Mouse (Mus musculus): ENCODE data around the gene Rhbdl1. TPM values are rescaled to one million over a fixed set of nuclear protein-coding genes. Genes with fewer than 3 reads are reported as not detected.
"Not testable (repeated sequence)": the region's sequence is repeated elsewhere in the genome, so short reads cannot be mapped to it uniquely, and the experiment has no call there.

Rhbdl1 gene
- polyA plus RNA-seq, 1 experiment from 2014 or later: 1.4 TPM

GRCm38 (mm10) chr17:25878611-25879180, 41.6 kb upstream of the Rhbdl1 start:
- Histone ChIP-seq H3K36me3 (peaks cover 55% of the 10 kb centered on the region), H3K27me3 (no peaks in the 10 kb centered on the region), H3K4me2 (no peak overlapping the region), H3K4me1 (peaks cover 36% of the 10 kb centered on the region), H3K9ac (no peak overlapping the region), H3K27ac (no peak overlapping the region), H3K4me3 (no peak overlapping the region), H3K9me3 (no peaks in the 10 kb centered on the region)
- WGBS: 89% methylated on average over 19 of the region's 19 CpGs
- ATAC-seq (ENCODE audit: insufficient number of reproducible peaks, insufficient read depth, low FRiP score, low TSS enrichment, low read depth): no peak

GRCm38 (mm10) chr17:25877741-25878610, 40.9 kb upstream of the Rhbdl1 start:
- no peaks in the 10 kb centered on the region for H3K27me3 ChIP-seq
- peaks cover 36% of the 10 kb centered on the region for H3K4me1 ChIP-seq
- WGBS: 91% methylated on average over 32 of the region's 32 CpGs
- H3K27ac ChIP-seq: no peak overlapping the region
- H3K4me3 ChIP-seq: no peak overlapping the region
- H3K9ac ChIP-seq: no peak overlapping the region
- H3K9me3 ChIP-seq: no peaks in the 10 kb centered on the region
- ATAC-seq (ENCODE audit: insufficient number of reproducible peaks, insufficient read depth, low FRiP score, low TSS enrichment, low read depth): no peak
- H3K4me2 ChIP-seq: no peak overlapping the region
- peaks cover 47% of the 10 kb centered on the region for H3K36me3 ChIP-seq

GRCm38 (mm10) chr17:25877025-25877424, 39.9 kb upstream of the Rhbdl1 start:
- H3K4me1 ChIP-seq: peaks cover 36% of the 10 kb centered on the region
- WGBS: 95% methylated on average over 3 of the region's 3 CpGs
- H3K9ac ChIP-seq: no peak overlapping the region
- no peak for ATAC-seq (ENCODE audit: insufficient number of reproducible peaks, insufficient read depth, low FRiP score, low TSS enrichment, low read depth)
- H3K27ac ChIP-seq: no peak overlapping the region
- H3K9me3 ChIP-seq: no peaks in the 10 kb centered on the region
- no peak overlapping the region for H3K4me2 ChIP-seq
- no peak overlapping the region for H3K4me3 ChIP-seq
- peaks cover 38% of the 10 kb centered on the region for H3K36me3 ChIP-seq
- H3K27me3 ChIP-seq: no peaks in the 10 kb centered on the region

GRCm38 (mm10) chr17:25876347-25876915, 39.3 kb upstream of the Rhbdl1 start:
- Histone ChIP-seq H3K9me3 (no peaks in the 10 kb centered on the region), H3K9ac (peak overlapping the region; percentile 84), H3K27ac (no peak overlapping the region), H3K36me3 (peaks cover 32% of the 10 kb centered on the region), H3K4me3 (peak overlapping the region; percentile 80), H3K4me2 (peak overlapping the region; percentile 94), H3K4me1 (peaks cover 33% of the 10 kb centered on the region), H3K27me3 (no peaks in the 10 kb centered on the region)
- 54% methylated on average over 10 of the region's 10 CpGs for WGBS
- no peak for ATAC-seq (ENCODE audit: insufficient number of reproducible peaks, insufficient read depth, low FRiP score, low TSS enrichment, low read depth)

GRCm38 (mm10) chr17:25875171-25876136, 38.4 kb upstream of the Rhbdl1 start:
- peak; percentile 88 for ATAC-seq (ENCODE audit: insufficient number of reproducible peaks, insufficient read depth, low FRiP score, low TSS enrichment, low read depth)
- Histone ChIP-seq H3K9ac (peak overlapping the region; percentile 84), H3K4me2 (peak overlapping the region; percentile 94), H3K4me1 (peaks cover 25% of the 10 kb centered on the region), H3K27ac (peak overlapping the region; percentile 93), H3K9me3 (no peaks in the 10 kb centered on the region), H3K4me3 (peak overlapping the region; percentile 80), H3K27me3 (no peaks in the 10 kb centered on the region), H3K36me3 (peaks cover 26% of the 10 kb centered on the region)
- 1% methylated on average over 59 of the region's 59 CpGs for WGBS

GRCm38 (mm10) chr17:25874721-25875170, 37.7 kb upstream of the Rhbdl1 start, which contains the start of gene Mettl26:
Gene Mettl26 (plus strand): TSS chr17:25875074.
- H3K4me1 ChIP-seq: peaks cover 21% of the 10 kb centered on the region
- under 1% methylated on average over 25 of the region's 25 CpGs for WGBS

GRCm38 (mm10) chr17:25874148-25874720, 37.1 kb upstream of the Rhbdl1 start:
- 5% methylated on average over 14 of the region's 14 CpGs for WGBS

More at GRCm38 (mm10) chr17:25874721-25875170, 37.7 kb upstream of the Rhbdl1 start, which contains the start of gene Mettl26:
- no peaks in the 10 kb centered on the region for H3K9me3 ChIP-seq
- peak within 1 kb of the TSS; percentile 80 for H3K4me3 ChIP-seq
- H3K36me3 ChIP-seq: peaks cover 23% of the 10 kb centered on the region
- peak within 1 kb of the TSS; percentile 93 for H3K27ac ChIP-seq
- no peaks in the 10 kb centered on the region for H3K27me3 ChIP-seq
- peak; percentile 74 for ATAC-seq (ENCODE audit: insufficient number of reproducible peaks, insufficient read depth, low FRiP score, low TSS enrichment, low read depth)
- H3K9ac ChIP-seq: peak within 1 kb of the TSS; percentile 84
- H3K4me2 ChIP-seq: peak within 1 kb of the TSS; percentile 94

GRCm38 (mm10) chr17:25873405-25874147, 36.5 kb upstream of the Rhbdl1 start:
- Histone ChIP-seq H3K9me3 (no peaks in the 10 kb centered on the region), H3K27me3 (no peaks in the 10 kb centered on the region), H3K4me2 (peak overlapping the region; percentile 94), H3K36me3 (peaks cover 11% of the 10 kb centered on the region), H3K4me1 (peaks cover 26% of the 10 kb centered on the region), H3K9ac (peak overlapping the region; percentile 84), H3K27ac (peak overlapping the region; percentile 93; the same call in 1 of the 2 replicates), H3K4me3 (peak overlapping the region; percentile 80)
- ATAC-seq (ENCODE audit: insufficient number of reproducible peaks, insufficient read depth, low FRiP score, low TSS enrichment, low read depth): no peak
- 72% methylated on average over 11 of the region's 11 CpGs for WGBS

More at GRCm38 (mm10) chr17:25874148-25874720, 37.1 kb upstream of the Rhbdl1 start:
- ATAC-seq (ENCODE audit: insufficient number of reproducible peaks, insufficient read depth, low FRiP score, low TSS enrichment, low read depth): no peak
- Histone ChIP-seq H3K9me3 (no peaks in the 10 kb centered on the region), H3K4me3 (peak overlapping the region; percentile 80), H3K36me3 (peaks cover 18% of the 10 kb centered on the region), H3K27ac (peak overlapping the region; percentile 93), H3K4me2 (peak overlapping the region; percentile 94), H3K4me1 (peaks cover 21% of the 10 kb centered on the region), H3K27me3 (no peaks in the 10 kb centered on the region), H3K9ac (peak overlapping the region; percentile 84)

GRCm38 (mm10) chr17:25872676-25873075, 35.6 kb upstream of the Rhbdl1 start:
- H3K27me3 ChIP-seq: no peaks in the 10 kb centered on the region
- peaks cover 32% of the 10 kb centered on the region for H3K4me1 ChIP-seq
- peaks cover 2% of the 10 kb centered on the region for H3K36me3 ChIP-seq
- 82% methylated on average over 3 of the region's 3 CpGs for WGBS
- ATAC-seq (ENCODE audit: insufficient number of reproducible peaks, insufficient read depth, low FRiP score, low TSS enrichment, low read depth): no peak
- no peak overlapping the region for H3K4me3 ChIP-seq
- H3K27ac ChIP-seq: no peak overlapping the region
- no peak overlapping the region for H3K4me2 ChIP-seq
- no peaks in the 10 kb centered on the region for H3K9me3 ChIP-seq
- H3K9ac ChIP-seq: no peak overlapping the region

GRCm38 (mm10) chr17:25871566-25871965, 34.5 kb upstream of the Rhbdl1 start:
- not testable (repeated sequence) for H3K9me3 ChIP-seq; H3K27ac ChIP-seq; ATAC-seq (ENCODE audit: insufficient number of reproducible peaks, insufficient read depth, low FRiP score, low TSS enrichment, low read depth); H3K4me3 ChIP-seq; H3K9ac ChIP-seq; H3K4me2 ChIP-seq; H3K27me3 ChIP-seq; H3K36me3 ChIP-seq
- H3K4me1 ChIP-seq: peaks cover 29% of the 10 kb centered on the region
